Mouse (Mus musculus) heart, adult 2 months (tissue): ENCODE measurements at regions not wholly inside any gene's neighbourhood (a gene's known extent, or its start where the extent isn't known, plus 50 kb on each side); places are given as distances from the start of the nearest gene placed in this dataset.
A peak's percentile ranks its signal among the peaks of the same experiment; 100 is the strongest.

Experiments
- DNase-seq, 2 experiments: peaks; one replicate each; pipeline ENCODE4 v3.0.0; 2021
- H3K27ac ChIP-seq: fragments of 200-600 bp; 2 replicates; pipeline ENCODE4 v1.8.1; 2022
- H3K27me3 ChIP-seq: fragments of 200-500 bp; 2 replicates; pipeline ENCODE4 v1.6.1; 2012; ENCODE audit warnings: mild to moderate bottlenecking, low read length, inconsistent platforms, mixed read lengths; ENCODE audit not compliant: control insufficient read depth, insufficient read depth
- H3K36me3 ChIP-seq: fragments of 200-500 bp; 2 replicates; pipeline ENCODE4 v1.6.1; 2012; ENCODE audit warnings: low read length, inconsistent platforms; ENCODE audit not compliant: control insufficient read depth, insufficient read depth
- H3K4me1 ChIP-seq: fragments of 200-500 bp; 2 replicates; pipeline ENCODE4 v1.6.1; 2011; ENCODE audit warnings: low read length; ENCODE audit not compliant: control insufficient read depth, insufficient read depth
- H3K4me3 ChIP-seq: fragments of 200-600 bp; 2 replicates; pipeline ENCODE4 v1.8.1; 2022
- H3K79me2 ChIP-seq: fragments of 200-500 bp; replicated peaks from 2 replicates; pipeline ENCODE4 v1.6.1; 2012; ENCODE audit warnings: mild to moderate bottlenecking, inconsistent platforms, low read length, moderate library complexity, mixed read lengths; ENCODE audit not compliant: control insufficient read depth, insufficient read depth
- H3K9ac ChIP-seq: fragments of 200-500 bp; 2 replicates; pipeline ENCODE4 v1.6.1; 2012; ENCODE audit warnings: low read depth, mild to moderate bottlenecking, control low read depth, inconsistent platforms, low read length, mixed read lengths
- CTCF ChIP-seq: fragments of 200-600 bp; IDR thresholded peaks from 2 replicates; pipeline ENCODE4 v1.8.1; 2022; ENCODE audit warnings: antibody characterized with exemption, mild to moderate bottlenecking, moderate library complexity
- EP300 ChIP-seq: fragments of 200-500 bp; IDR thresholded peaks from 2 replicates; pipeline ENCODE4 v1.6.1; 2011; ENCODE audit warnings: low read depth, low read length, control low read depth; ENCODE audit not compliant: insufficient read depth
- POLR2A ChIP-seq: fragments of 200-500 bp; IDR thresholded peaks from 2 replicates; pipeline ENCODE4 v1.6.1; 2011; ENCODE audit warnings: mild to moderate bottlenecking, low read depth, low read length, control low read depth; ENCODE audit not compliant: insufficient read depth
- WGBS: fragments of 180-500 bp; shearing (Covaris S2); methylation state at CpG from one replicate; pipeline ENCODE4 v1.1.7; 2018; 5-methylcytosine and 5-hydroxymethylcytosine counted together
- intact Hi-C: fragments of 180-260 bp; cut with DNase I; formaldehyde crosslinking; loops from one replicate; pipeline ENCODE4 v1.15.1; 2025

- WGBS, result 57% methylated on average over 13 of the region's 13 CpGs
- Histone ChIP-seq H3K9ac (no peak overlapping the region), H3K27me3 (no peaks in the 10 kb centered on the region), H3K27ac (no peak overlapping the region), H3K79me2 (no peaks in the 10 kb centered on the region), H3K4me1 (peaks cover 2% of the 10 kb centered on the region), H3K36me3 (no peaks in the 10 kb centered on the region), H3K4me3 (no peak overlapping the region)
- intact Hi-C loops, result no loop called here
- no peak for TF ChIP-seq CTCF
- TF ChIP-seq EP300, result no peak
- TF ChIP-seq POLR2A, result no peak
- DNase-seq, result peak; percentile 20 to 25
Observed at GRCm38 (mm10) chr12:16068940-16069339, 252.2 kb upstream of the Trib2 start.

- DNase-seq, result no peak
- WGBS, result 69% methylated on average over 7 of the region's 7 CpGs
- no peaks in the 10 kb centered on the region; the same call in 1 of the 2 replicates for H3K4me1 ChIP-seq
- no peak overlapping the region for H3K27ac ChIP-seq
- H3K4me3 ChIP-seq, result no peak overlapping the region
- TF ChIP-seq CTCF, result no peak
- no peak for TF ChIP-seq POLR2A
- TF ChIP-seq EP300, result no peak
- no peaks in the 10 kb centered on the region for H3K27me3 ChIP-seq
- intact Hi-C loops, result no loop called here
- no peaks in the 10 kb centered on the region for H3K79me2 ChIP-seq
- H3K36me3 ChIP-seq, result no peaks in the 10 kb centered on the region
- no peak overlapping the region for H3K9ac ChIP-seq
Observed at GRCm38 (mm10) chr12:16062689-16063088, 246.0 kb upstream of the Trib2 start.

- no peak for TF ChIP-seq EP300
- no peak for TF ChIP-seq POLR2A
- TF ChIP-seq CTCF, result no peak
Observed at GRCm38 (mm10) chr12:16060461-16060860, 243.7 kb upstream of the Trib2 start.

GRCm38 (mm10) chr12:16058255-16058654 lies 241.5 kb upstream of the Trib2 start:
- no peaks in the 10 kb centered on the region for H3K36me3 ChIP-seq
- intact Hi-C loops, result no loop called here
- no peaks in the 10 kb centered on the region; the same call in 1 of the 2 replicates for H3K4me1 ChIP-seq
- TF ChIP-seq EP300 (no peak), CTCF (no peak), POLR2A (no peak)
- no peak overlapping the region for H3K4me3 ChIP-seq
- no peaks in the 10 kb centered on the region for H3K79me2 ChIP-seq
- no peak for DNase-seq
- no peak overlapping the region for H3K9ac ChIP-seq
- no peaks in the 10 kb centered on the region for H3K27me3 ChIP-seq
- H3K27ac ChIP-seq, result no peak overlapping the region
- WGBS, result 93% methylated on average over 3 of the region's 3 CpGs

More at GRCm38 (mm10) chr12:16060461-16060860, 243.7 kb upstream of the Trib2 start:
- H3K27ac ChIP-seq, result no peak overlapping the region
- H3K27me3 ChIP-seq, result no peaks in the 10 kb centered on the region
- no peaks in the 10 kb centered on the region for H3K79me2 ChIP-seq
- no peaks in the 10 kb centered on the region for H3K36me3 ChIP-seq
- H3K9ac ChIP-seq, result no peak overlapping the region
- WGBS, result 61% methylated on average over 5 of the region's 5 CpGs
- no peaks in the 10 kb centered on the region; the same call in 1 of the 2 replicates for H3K4me1 ChIP-seq
- H3K4me3 ChIP-seq, result no peak overlapping the region
- no peak for DNase-seq
- intact Hi-C loops, result no loop called here

- Histone ChIP-seq H3K4me1 (no peaks in the 10 kb centered on the region; the same call in 1 of the 2 replicates), H3K79me2 (no peaks in the 10 kb centered on the region), H3K36me3 (no peaks in the 10 kb centered on the region), H3K4me3 (no peak overlapping the region), H3K27ac (no peak overlapping the region), H3K9ac (no peak overlapping the region), H3K27me3 (no peaks in the 10 kb centered on the region)
- DNase-seq, result no peak
- 76% methylated on average over 2 of the region's 2 CpGs for WGBS
- TF ChIP-seq EP300, result no peak
- TF ChIP-seq POLR2A, result no peak
- TF ChIP-seq CTCF, result no peak
- intact Hi-C loops, result no loop called here
Observed at GRCm38 (mm10) chr12:16056831-16057230, 240.1 kb upstream of the Trib2 start.

- no peak for DNase-seq
- Histone ChIP-seq H3K79me2 (no peaks in the 10 kb centered on the region), H3K27ac (no peak overlapping the region), H3K36me3 (no peaks in the 10 kb centered on the region), H3K4me3 (no peak overlapping the region), H3K4me1 (no peaks in the 10 kb centered on the region), H3K27me3 (no peaks in the 10 kb centered on the region), H3K9ac (no peak overlapping the region)
- 55% methylated on average over 1 of the region's 1 CpGs for WGBS
- intact Hi-C loops, result no loop called here
- TF ChIP-seq POLR2A (no peak), EP300 (no peak), CTCF (no peak)
Observed at GRCm38 (mm10) chr12:16056216-16056615, 239.5 kb upstream of the Trib2 start.
